Mouse (Mus musculus): ENCODE measurements around the gene Atp6v0e. TPM values are rescaled to one million over a fixed set of nuclear protein-coding genes. Genes with fewer than 3 reads are reported as not detected.

The Atp6v0e gene
- 194 and 219 TPM in 2 replicates for polyA plus RNA-seq (2012; rRNA removed)

DNA sequence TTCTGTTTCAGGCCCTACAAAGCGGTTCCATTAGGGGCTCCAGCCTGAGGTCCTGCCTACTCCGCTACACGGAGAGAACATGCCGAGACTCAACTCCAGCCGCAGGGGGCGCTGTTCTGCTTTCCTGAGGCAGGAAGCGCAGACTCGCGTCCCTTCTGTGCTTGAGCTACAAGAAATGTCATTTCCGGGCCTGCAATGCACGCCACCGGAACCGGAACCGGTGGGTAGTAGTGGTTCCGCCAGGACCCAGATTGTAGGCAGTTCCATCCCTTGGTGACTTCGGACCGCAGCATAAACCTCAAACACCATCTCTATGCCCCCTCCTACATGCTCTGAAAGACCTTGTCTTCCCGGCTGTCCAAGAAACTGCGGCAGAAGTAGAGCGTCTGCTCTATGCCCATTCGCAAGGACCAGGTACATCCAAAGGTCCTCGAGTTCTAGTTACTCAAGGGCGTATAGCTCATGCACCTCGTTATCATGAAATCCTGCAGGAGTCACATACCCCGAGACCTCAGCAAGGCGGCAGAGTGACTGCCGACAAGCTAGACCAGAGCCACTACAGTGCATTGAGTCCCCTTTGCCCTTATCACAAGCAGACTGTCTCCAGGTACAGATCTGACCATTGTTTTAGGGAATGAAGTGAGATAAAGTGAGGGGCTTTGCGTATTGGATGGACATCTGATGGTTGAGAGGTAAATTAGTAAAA, at the start of gene Atp6v0e:
Atp6v0e (plus strand) TSS at position 254 of the 706 bp plus-strand sequence.
- 2% methylated on average over 28 of the region's 28 CpGs for WGBS
- DNase-seq (ENCODE audit: low read depth, low spot score) = peak; percentile 94

DNA sequence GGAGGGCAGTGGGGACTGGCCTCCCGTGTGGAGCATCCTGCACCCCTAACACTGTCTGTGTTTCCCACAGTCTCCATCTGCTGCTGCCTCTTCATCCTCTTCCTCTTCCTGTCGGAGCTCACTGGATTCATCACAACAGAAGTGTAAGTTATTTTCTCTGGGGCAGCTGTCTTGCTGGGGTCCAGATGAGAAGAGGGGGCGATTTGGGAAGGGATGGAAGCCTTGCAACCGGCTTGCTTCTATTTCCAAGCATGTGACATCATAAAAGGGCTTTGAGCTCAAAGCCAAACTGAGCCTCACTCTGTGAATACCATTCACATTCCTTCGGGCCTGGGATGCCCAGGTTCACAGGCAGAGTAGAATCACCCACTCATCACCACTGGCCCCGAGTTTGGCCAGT, 48.7 kb upstream of the Atp6v0e start:
- DNase-seq (ENCODE audit: low read depth, low spot score) = no peak
- whole genome bisulfite sequencing = 75% methylated on average over 6 of the region's 6 CpGs

DNA sequence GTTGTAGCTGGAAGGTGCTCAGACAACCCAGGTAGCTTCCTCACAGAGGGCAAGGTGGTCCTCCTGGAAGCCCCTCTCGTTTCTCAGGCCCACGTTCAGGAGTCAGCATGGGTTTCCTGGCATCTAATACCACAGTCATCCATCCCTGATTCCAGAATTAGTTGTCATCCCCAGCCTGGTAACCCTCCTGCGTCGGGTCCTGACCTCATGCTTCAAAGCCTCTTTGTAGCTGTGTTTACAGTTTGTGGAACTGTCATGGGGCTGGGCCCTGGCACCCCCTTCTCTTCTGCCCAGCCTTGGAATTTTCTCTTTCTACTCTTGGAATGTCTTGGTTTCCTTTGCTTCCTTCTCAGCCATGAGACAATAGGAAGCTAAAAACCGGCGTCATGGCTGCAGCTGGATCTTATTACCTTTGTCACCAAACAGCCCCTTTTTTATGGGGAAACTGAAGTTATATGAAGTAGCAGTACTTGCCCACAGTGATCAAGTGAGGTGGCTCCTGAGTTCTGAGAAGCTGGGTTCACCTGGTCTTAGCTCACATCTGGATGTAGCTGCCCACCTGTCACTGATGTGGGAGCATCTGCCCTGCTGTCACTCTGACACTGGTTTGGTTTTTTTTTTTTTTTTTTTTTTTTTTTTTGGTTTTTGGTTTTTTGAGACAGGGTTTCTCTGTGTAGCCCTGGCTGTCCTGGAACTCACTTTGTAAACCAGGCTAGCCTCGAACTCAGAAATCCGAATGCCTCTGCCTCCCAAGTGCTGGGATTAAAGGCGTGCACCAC, 48.1 kb upstream of the Atp6v0e start:
- no peak for DNase-seq (ENCODE audit: low read depth, low spot score)
- WGBS = 64% methylated on average over 9 of the region's 9 CpGs

DNA sequence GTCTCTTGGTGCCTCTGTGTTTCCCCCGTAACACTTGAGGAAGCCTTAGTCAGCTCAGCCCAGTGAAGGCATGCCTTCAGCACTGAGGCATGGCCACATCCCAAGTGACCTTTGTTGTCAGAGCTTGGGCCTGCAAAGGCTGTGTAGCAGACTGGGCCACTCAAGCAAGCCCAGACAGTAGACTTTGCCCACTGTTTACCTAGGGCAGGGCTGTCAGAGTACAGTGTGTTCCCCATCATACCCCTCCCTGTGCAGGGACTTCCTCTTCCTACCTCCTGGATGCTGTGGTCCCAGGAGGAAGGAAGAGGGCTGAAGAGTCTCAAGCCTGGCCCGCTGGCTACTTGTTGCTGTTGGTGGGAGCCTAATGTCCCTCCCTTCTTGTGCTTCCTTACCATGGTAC, 46.3 kb upstream of the Atp6v0e start:
- peak; percentile 90 for DNase-seq (ENCODE audit: low read depth, low spot score)
- 30% methylated on average over 2 of the region's 2 CpGs for WGBS

GRCm38 (mm10) chr17:26618498-26618897, 44.5 kb upstream of the Atp6v0e start:
- 79% methylated on average over 5 of the region's 5 CpGs for WGBS
- no peak for DNase-seq (ENCODE audit: low read depth, low spot score)

DNA sequence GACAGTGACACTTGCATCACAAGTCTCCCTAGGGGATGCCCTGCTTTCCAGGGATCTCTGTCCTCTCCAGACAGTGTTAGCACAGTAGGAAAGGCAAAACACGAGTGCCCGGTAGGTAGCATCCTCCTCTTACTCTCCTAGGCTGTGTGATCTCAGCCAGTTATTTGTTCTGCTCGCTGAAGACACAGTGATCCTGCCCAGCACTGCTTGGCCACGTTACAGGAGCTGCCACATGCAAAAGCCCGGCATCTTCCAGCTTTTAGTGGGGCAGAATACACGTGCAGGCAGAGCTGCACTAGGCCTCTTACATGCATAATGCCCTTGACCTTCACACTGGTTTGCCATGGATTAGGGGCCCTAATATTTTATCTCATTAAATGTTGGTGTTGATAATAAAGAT, 43.5 kb upstream of the Atp6v0e start:
- WGBS = 82% methylated on average over 6 of the region's 6 CpGs
- DNase-seq (ENCODE audit: low read depth, low spot score) = no peak

DNA sequence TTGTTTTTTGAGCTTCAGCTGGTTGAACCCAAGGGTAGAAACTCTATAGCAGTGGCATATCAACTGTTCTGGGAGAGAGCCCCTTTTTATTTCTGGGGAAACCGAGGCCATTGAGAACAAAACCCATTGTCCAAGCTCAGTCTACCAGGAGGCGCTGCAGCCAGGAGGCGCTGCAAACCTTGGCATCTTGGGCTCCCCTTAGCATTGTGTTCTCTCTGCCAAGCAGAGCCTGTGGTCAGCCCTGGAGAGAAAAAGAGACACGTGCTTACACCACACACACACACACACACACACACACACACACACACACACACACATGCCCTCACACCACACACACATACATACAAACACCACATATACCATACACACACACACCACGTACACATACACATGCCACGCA, 42.7 kb upstream of the Atp6v0e start:
- no peak for DNase-seq (ENCODE audit: low read depth, low spot score)
- WGBS = 89% methylated on average over 6 of the region's 6 CpGs

GRCm38 (mm10) chr17:26620786-26621766, 42.0 kb upstream of the Atp6v0e start:
- peak; percentile 72 for DNase-seq (ENCODE audit: low read depth, low spot score)
- WGBS = 23% methylated on average over 17 of the region's 17 CpGs

GRCm38 (mm10) chr17:26621912-26622311, 41.1 kb upstream of the Atp6v0e start:
- WGBS = 58% methylated on average over 5 of the region's 5 CpGs
- DNase-seq (ENCODE audit: low read depth, low spot score) = no peak

DNA sequence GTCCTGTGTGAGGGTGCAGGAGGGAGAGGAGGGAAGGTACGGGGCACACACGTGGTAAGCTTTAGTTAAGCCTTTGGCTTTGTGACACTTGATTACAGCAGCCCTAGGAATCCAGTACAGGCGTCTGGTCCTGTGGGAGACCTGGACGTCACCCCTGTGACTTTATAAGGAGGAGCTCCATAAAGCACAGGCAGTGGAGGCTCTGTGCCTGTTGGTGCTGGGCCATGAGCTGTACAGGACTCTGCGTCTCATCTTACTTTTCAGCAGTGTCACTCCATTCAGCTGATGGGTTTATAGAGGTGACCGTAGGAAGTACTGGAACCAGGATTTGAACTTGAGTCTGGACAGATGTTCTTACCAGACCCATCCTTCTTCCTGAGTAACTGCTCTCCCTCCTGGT, 39.0 kb upstream of the Atp6v0e start:
- 93% methylated on average over 6 of the region's 6 CpGs for WGBS

GRCm38 (mm10) chr17:26624999-26625398, 38.0 kb upstream of the Atp6v0e start:
- no peak for DNase-seq (ENCODE audit: low read depth, low spot score)
- WGBS = 84% methylated on average over 10 of the region's 10 CpGs

More for the DNA sequence above, 39.0 kb upstream of the Atp6v0e start:
- DNase-seq (ENCODE audit: low read depth, low spot score) = no peak

GRCm38 (mm10) chr17:26625521-26626010, 37.5 kb upstream of the Atp6v0e start:
- DNase-seq (ENCODE audit: low read depth, low spot score) = no peak
- 89% methylated on average over 2 of the region's 2 CpGs for WGBS

- no peak for DNase-seq (ENCODE audit: low read depth, low spot score)
- 85% methylated on average over 6 of the region's 6 CpGs for WGBS
These were observed 34.6 kb upstream of the Atp6v0e start for GRCm38 (mm10) chr17:26628479-26628878.

GRCm38 (mm10) chr17:26628936-26629335, 34.1 kb upstream of the Atp6v0e start:
- no peak for DNase-seq (ENCODE audit: low read depth, low spot score)
- 95% methylated on average over 3 of the region's 3 CpGs for WGBS

DNA sequence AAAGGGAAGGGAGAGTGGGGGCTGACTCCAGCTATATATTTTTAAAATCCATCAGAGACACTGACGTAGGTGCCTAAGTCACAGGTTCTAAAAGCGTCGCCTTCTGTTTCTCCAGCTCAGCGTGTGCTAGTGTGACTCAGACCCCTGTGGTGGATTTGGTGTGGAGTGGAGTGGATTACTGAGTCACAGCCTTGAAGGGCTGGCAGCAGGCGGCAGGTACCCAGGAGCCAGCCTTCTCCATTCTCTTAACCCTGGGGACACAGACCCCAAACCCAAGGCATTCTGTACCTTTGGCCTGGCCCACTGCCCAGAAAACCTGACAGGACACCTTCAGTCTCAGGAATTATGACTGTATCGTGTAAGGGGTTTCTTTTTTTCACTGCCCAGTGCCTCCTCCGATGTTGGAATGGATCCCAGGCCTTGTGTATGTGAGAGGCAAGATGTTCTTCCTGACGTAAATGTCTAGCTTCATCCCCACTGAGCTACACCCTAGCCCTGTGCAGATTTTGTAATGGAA, 31.2 kb upstream of the Atp6v0e start:
- 83% methylated on average over 8 of the region's 8 CpGs for WGBS
- DNase-seq (ENCODE audit: low read depth, low spot score) = no peak

- WGBS = 91% methylated on average over 9 of the region's 9 CpGs
- no peak for DNase-seq (ENCODE audit: low read depth, low spot score)
These were observed 29.8 kb upstream of the Atp6v0e start for GRCm38 (mm10) chr17:26633186-26633585.

DNA sequence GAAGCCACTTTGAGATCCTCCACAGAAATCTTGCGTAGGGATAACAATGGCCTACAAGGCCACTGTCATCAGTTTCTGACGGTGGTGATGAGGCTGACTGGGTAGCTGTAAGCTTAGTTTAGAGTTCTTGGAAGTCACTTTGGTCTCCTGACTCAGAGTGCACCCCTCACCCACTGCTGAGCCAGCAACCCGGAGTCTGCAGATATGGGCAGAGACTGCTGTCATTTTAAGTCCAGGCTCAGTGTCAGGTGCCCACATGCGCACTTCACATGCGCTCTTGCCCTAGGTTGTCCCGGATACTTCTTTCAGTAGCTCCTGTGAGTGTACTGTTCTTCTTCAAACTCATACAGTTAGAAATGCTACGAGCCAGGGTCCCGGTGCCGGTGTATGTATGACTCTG, 29.1 kb upstream of the Atp6v0e start:
- no peak for DNase-seq (ENCODE audit: low read depth, low spot score)
- WGBS = 91% methylated on average over 9 of the region's 9 CpGs

DNA sequence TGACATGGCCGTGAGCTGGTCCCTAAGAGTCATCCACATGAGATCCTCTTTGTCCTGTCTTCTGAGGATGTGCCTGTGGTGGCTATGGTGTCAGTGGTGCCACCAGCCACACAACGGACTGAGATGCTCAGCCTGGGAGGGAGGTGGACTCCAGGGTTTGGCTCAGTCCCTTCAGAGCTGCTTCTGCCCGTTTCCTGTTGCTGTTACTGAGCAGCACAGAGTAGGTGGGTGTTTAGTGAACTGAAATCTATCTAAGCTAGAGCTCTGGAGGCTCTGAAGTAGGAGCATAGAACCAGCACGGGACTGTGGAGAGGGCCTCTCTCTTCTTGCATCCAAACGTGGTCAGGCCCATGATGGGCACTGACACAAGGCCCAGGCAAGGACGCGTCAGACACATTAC, 28.5 kb upstream of the Atp6v0e start:
- DNase-seq (ENCODE audit: low read depth, low spot score) = no peak
- WGBS = 87% methylated on average over 7 of the region's 7 CpGs

- DNase-seq (ENCODE audit: low read depth, low spot score) = no peak
- WGBS = 91% methylated on average over 7 of the region's 7 CpGs
These were observed 27.1 kb upstream of the Atp6v0e start for GRCm38 (mm10) chr17:26635951-26636350.

DNA sequence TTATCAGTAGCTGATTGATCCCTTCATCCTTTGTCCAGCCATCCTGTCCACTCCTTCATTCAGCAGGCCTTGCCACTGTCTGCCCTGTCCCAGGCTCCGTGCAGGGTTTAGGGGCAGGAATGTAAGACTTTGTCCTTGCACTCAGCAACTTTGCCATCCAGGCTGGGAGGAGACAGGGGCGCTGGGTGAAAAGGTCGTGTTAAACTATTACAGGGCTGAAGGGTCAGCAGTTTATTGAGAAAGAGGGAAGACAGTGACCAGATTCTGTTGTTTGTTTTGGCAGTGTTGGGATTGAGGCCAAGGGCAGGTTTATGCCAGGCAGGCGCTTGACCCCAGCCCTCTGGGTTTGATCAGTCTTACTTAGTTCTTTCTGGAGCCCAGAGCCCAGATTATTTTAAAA, 25.2 kb upstream of the Atp6v0e start:
- 59% methylated on average over 4 of the region's 4 CpGs for WGBS
- DNase-seq (ENCODE audit: low read depth, low spot score) = peak; percentile 13
